Mouse (Mus musculus) olfactory bulb, adult 2 months (tissue): ENCODE data around the gene Polr3e. TPM values are rescaled to one million over a fixed set of nuclear protein-coding genes. Genes with fewer than 3 reads are reported as not detected.

Experiments
- H3K27ac ChIP-seq: fragments of 200-500 bp; 2 replicates; pipeline ENCODE4 v1.5.1; 2012; ENCODE audit warnings: low read depth, low read length; ENCODE audit not compliant: insufficient read depth
- H3K4me1 ChIP-seq: fragments of 200-500 bp; 2 replicates; pipeline ENCODE4 v1.6.1; 2012; ENCODE audit warnings: low read length; ENCODE audit not compliant: control insufficient read depth, insufficient read depth
- H3K4me3 ChIP-seq: fragments of 200-500 bp; 2 replicates; pipeline ENCODE4 v1.5.1; 2012; ENCODE audit warnings: mild to moderate bottlenecking, low read depth, low read length, moderate library complexity; ENCODE audit not compliant: insufficient read depth
- CTCF ChIP-seq: fragments of 200-500 bp; IDR thresholded peaks from 2 replicates; pipeline ENCODE4 v1.5.1; 2012; ENCODE audit warnings: low read depth, mild to moderate bottlenecking, low read length, moderate library complexity; ENCODE audit not compliant: insufficient read depth
- POLR2A ChIP-seq: fragments of 200-500 bp; IDR thresholded peaks from 2 replicates; pipeline ENCODE4 v1.6.1; 2012; ENCODE audit warnings: mild to moderate bottlenecking, low read depth, low read length, moderate library complexity; ENCODE audit not compliant: insufficient read depth
- WGBS: fragments of 180-500 bp; shearing (Covaris S2); methylation state at CpG from one replicate; pipeline ENCODE4 v1.1.7; 2018; 5-methylcytosine and 5-hydroxymethylcytosine counted together
- polyA plus RNA-seq: library from polyadenylated mRNA; stranded (reverse); fragments of >200 nt; gene quantifications from 2 replicates; pipeline ENCODE4 v1.2.4, GENCODE M21; 2012; ENCODE audit warnings: low replicate concordance; ENCODE audit not compliant: missing spikeins, insufficient read depth, insufficient read length

The Polr3e gene
- polyA plus RNA-seq, 1 experiment, result not detected

GRCm38 (mm10) chr7:120879972-120880371 lies 37.6 kb upstream of the Polr3e start:
- Histone ChIP-seq H3K4me1 (no peaks in the 10 kb centered on the region), H3K27ac (no peak overlapping the region), H3K4me3 (no peak overlapping the region)
- no peak for TF ChIP-seq POLR2A
- TF ChIP-seq CTCF, result no peak
- WGBS, result 89% methylated on average over 3 of the region's 3 CpGs

GRCm38 (mm10) chr7:120880770-120881169 lies 36.8 kb upstream of the Polr3e start:
- 96% methylated on average over 4 of the region's 4 CpGs for WGBS
- TF ChIP-seq POLR2A (no peak), CTCF (no peak)
- no peak overlapping the region for H3K4me3 ChIP-seq
- H3K27ac ChIP-seq, result no peak overlapping the region
- no peaks in the 10 kb centered on the region for H3K4me1 ChIP-seq

- Histone ChIP-seq H3K27ac (no peak overlapping the region), H3K4me3 (no peak overlapping the region), H3K4me1 (no peaks in the 10 kb centered on the region)
- 52% methylated on average over 2 of the region's 2 CpGs for WGBS
- no peak for TF ChIP-seq POLR2A
- TF ChIP-seq CTCF, result no peak
These were observed 36.1 kb upstream of the Polr3e start for GRCm38 (mm10) chr7:120881451-120881850.

GRCm38 (mm10) chr7:120882674-120883073 lies 34.9 kb upstream of the Polr3e start:
- no peak overlapping the region for H3K27ac ChIP-seq
- H3K4me1 ChIP-seq, result no peaks in the 10 kb centered on the region
- no peak for TF ChIP-seq CTCF
- TF ChIP-seq POLR2A, result no peak
- 92% methylated on average over 4 of the region's 4 CpGs for WGBS
- H3K4me3 ChIP-seq, result no peak overlapping the region

GRCm38 (mm10) chr7:120883523-120884290 lies 33.8 kb upstream of the Polr3e start:
- no peak for TF ChIP-seq CTCF
- no peak for TF ChIP-seq POLR2A
- H3K4me1 ChIP-seq, result no peaks in the 10 kb centered on the region
- 82% methylated on average over 4 of the region's 4 CpGs for WGBS
- H3K4me3 ChIP-seq, result no peak overlapping the region
- no peak overlapping the region for H3K27ac ChIP-seq

GRCm38 (mm10) chr7:120884746-120885145 lies 32.8 kb upstream of the Polr3e start:
- peaks cover 2% of the 10 kb centered on the region; the same call in 1 of the 2 replicates for H3K4me1 ChIP-seq
- no peak overlapping the region for H3K4me3 ChIP-seq
- H3K27ac ChIP-seq, result no peak overlapping the region
- 96% methylated on average over 4 of the region's 4 CpGs for WGBS
- TF ChIP-seq CTCF (no peak), POLR2A (no peak)

- 87% methylated on average over 5 of the region's 5 CpGs for WGBS
- Histone ChIP-seq H3K4me1 (peaks cover 3% of the 10 kb centered on the region; the same call in 1 of the 2 replicates), H3K27ac (no peak overlapping the region), H3K4me3 (no peak overlapping the region)
- TF ChIP-seq POLR2A (no peak), CTCF (no peak)
These were observed 24.4 kb upstream of the Polr3e start for GRCm38 (mm10) chr7:120893123-120893522.

GRCm38 (mm10) chr7:120897054-120897453 lies 20.5 kb upstream of the Polr3e start:
- no peak overlapping the region for H3K27ac ChIP-seq
- 96% methylated on average over 7 of the region's 7 CpGs for WGBS
- TF ChIP-seq POLR2A, result no peak
- no peak for TF ChIP-seq CTCF
- H3K4me1 ChIP-seq, result no peaks in the 10 kb centered on the region
- no peak overlapping the region for H3K4me3 ChIP-seq

GRCm38 (mm10) chr7:120897711-120898335 lies 19.7 kb upstream of the Polr3e start:
- no peak overlapping the region for H3K27ac ChIP-seq
- 75% methylated on average over 9 of the region's 9 CpGs for WGBS
- H3K4me1 ChIP-seq, result no peaks in the 10 kb centered on the region
- TF ChIP-seq CTCF (no peak), POLR2A (no peak)
- H3K4me3 ChIP-seq, result no peak overlapping the region

GRCm38 (mm10) chr7:120900191-120900590 lies 17.4 kb upstream of the Polr3e start:
- no peaks in the 10 kb centered on the region for H3K4me1 ChIP-seq
- H3K27ac ChIP-seq, result no peak overlapping the region
- no peak overlapping the region for H3K4me3 ChIP-seq
- WGBS, result 76% methylated on average over 4 of the region's 4 CpGs
- TF ChIP-seq CTCF, result no peak
- no peak for TF ChIP-seq POLR2A
